Mouse (Mus musculus): Measurements from ENCODE around the gene Hdac9.

DNA sequence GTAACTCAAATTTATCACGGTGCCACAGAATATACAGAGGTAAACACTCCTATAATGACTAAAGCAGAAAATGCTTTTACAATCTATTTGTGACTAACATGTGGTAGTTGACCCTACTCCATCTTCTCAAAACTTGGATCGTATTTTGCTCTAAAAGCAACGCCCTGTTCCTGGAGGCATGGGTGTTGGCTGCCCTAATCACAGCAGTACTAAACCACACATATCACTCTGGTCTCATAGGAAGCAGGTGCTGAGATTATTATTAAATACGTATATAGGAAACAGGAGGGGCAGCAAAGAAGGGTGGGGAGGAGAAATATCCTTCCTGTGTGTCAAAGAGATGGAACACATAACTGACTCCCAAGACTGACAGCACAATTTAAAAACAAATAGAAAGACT, 90.0 kb downstream of the Hdac9 start:
- no peak for TF ChIP-seq CTCF (IDR thresholded peaks at IDR 0.05; ENCODE audit: control insufficient read depth, insufficient read depth, insufficient read length)
- TF ChIP-seq MYOG (IDR thresholded peaks at IDR 0.05; ENCODE audit: control insufficient read depth, extremely low read depth, insufficient read length) = no peak
- TF ChIP-seq MAX (IDR thresholded peaks at IDR 0.05) = no peak
- no peak for TF ChIP-seq USF1 (IDR thresholded peaks at IDR 0.05; ENCODE audit: low read depth)
- no peak for TF ChIP-seq FOSL1 (IDR thresholded peaks at IDR 0.05; ENCODE audit: insufficient read depth, low read length, poor library complexity, severe bottlenecking)
- no peak for TF ChIP-seq CEBPB (IDR thresholded peaks at IDR 0.05; ENCODE audit: low read depth)

Measured in C2C12 (cell line).